Comparison of ENCODE assay signal across 41 mouse cellular contexts in genomic region chr8:3603439-3603838, GRCm38 (mm10). TPM values are rescaled to one million over a fixed set of nuclear protein-coding genes. Genes with fewer than 3 reads are reported as not detected.
"Had no signal": no experiment of that assay in that cellular context is flagged by ENCODE, and none has a peak within 500 bp of the region (broad histone marks: within the 10 kb centered on the region; RNA-seq: fewer than 3 reads in every experiment).

No protein-coding gene starts in this region.

- H3K9me3 ChIP-seq: limb, embryonic 10.5 days; limb, embryonic 12.5 days; limb, embryonic 13.5 days; limb, embryonic 15.5 days; liver, embryonic 12.5 days; liver, embryonic 13.5 days; liver, embryonic 15.5 days; lung, embryonic 15.5 days; megakaryocyte, embryonic 14.5 days; midbrain, embryonic 10.5 days; midbrain, embryonic 12.5 days; midbrain, embryonic 13.5 days; midbrain, embryonic 15.5 days had no signal

- H3K27me3 ChIP-seq: limb, embryonic 12.5 days; limb, embryonic 13.5 days; limb, embryonic 15.5 days; liver, embryonic 13.5 days; liver, embryonic 15.5 days; lung, embryonic 15.5 days; midbrain, embryonic 12.5 days; midbrain, embryonic 13.5 days; midbrain, embryonic 15.5 days had no signal

- H3K4me1 ChIP-seq: limb, embryonic 10.5 days; limb, embryonic 12.5 days; limb, embryonic 13.5 days; limb, embryonic 15.5 days; liver, embryonic 12.5 days; lung, embryonic 15.5 days; midbrain, embryonic 10.5 days; midbrain, embryonic 12.5 days; midbrain, embryonic 13.5 days; midbrain, embryonic 15.5 days had no signal

- H3K4me3 ChIP-seq: left cerebral cortex, adult 2 months; limb, embryonic 10.5 days; limb, embryonic 12.5 days; limb, embryonic 13.5 days; limb, embryonic 15.5 days; liver, embryonic 12.5 days; liver, embryonic 13.5 days; liver, embryonic 15.5 days; lung, embryonic 15.5 days; megakaryocyte, embryonic 14.5 days; midbrain, embryonic 10.5 days; midbrain, embryonic 12.5 days; midbrain, embryonic 13.5 days; midbrain, embryonic 15.5 days had no signal

- H3K27ac ChIP-seq: left cerebral cortex, adult 2 months; limb, embryonic 10.5 days; limb, embryonic 12.5 days; limb, embryonic 13.5 days; limb, embryonic 15.5 days; liver, embryonic 12.5 days; liver, embryonic 13.5 days; liver, embryonic 14.5 days; liver, embryonic 15.5 days; lung, embryonic 15.5 days; macrophage; midbrain, embryonic 10.5 days; midbrain, embryonic 12.5 days; midbrain, embryonic 13.5 days; midbrain, embryonic 15.5 days had no signal

- ATAC-seq: liver, embryonic 12.5 days; liver, postnatal 0 days; lung, postnatal 0 days; midbrain, embryonic 13.5 days; midbrain, embryonic 15.5 days; midbrain, embryonic 16.5 days had no signal

- H3K4me2 ChIP-seq: limb, embryonic 12.5 days; limb, embryonic 13.5 days; limb, embryonic 15.5 days; liver, embryonic 11.5 days; liver, embryonic 12.5 days; liver, embryonic 13.5 days; liver, embryonic 15.5 days; lung, embryonic 14.5 days; lung, embryonic 15.5 days; midbrain, embryonic 11.5 days; midbrain, embryonic 12.5 days; midbrain, embryonic 13.5 days; midbrain, embryonic 15.5 days had no signal

- DNase-seq: left cerebral cortex, postnatal 4 days; liver; liver, embryonic 13.5 days; liver, postnatal 0 days; lung, adult 18-20 months; lung, adult 2 months; lung, embryonic 14.5 days; lung, postnatal 10 days; lung, postnatal 14 days; lung, postnatal 36 days; lung, postnatal 4 days; midbrain, embryonic 14.5 days had no signal

- H3K9ac ChIP-seq: limb, embryonic 12.5 days; limb, embryonic 13.5 days; limb, embryonic 15.5 days; liver, embryonic 12.5 days; liver, embryonic 13.5 days; liver, embryonic 14.5 days; liver, embryonic 15.5 days; liver, postnatal 0 days; lung, embryonic 14.5 days; lung, embryonic 15.5 days; midbrain, embryonic 12.5 days; midbrain, embryonic 13.5 days; midbrain, embryonic 15.5 days had no signal

RNA-seq across cellular contexts. Expression of gene Camsap3, which starts 16.3 kb away (rescaled TPM):
- total RNA-seq: monocyte, adult 5-6 weeks had no signal

RNA-seq across cellular contexts. Expression of gene Pcp2, which starts 21.9 kb away (rescaled TPM):
- total RNA-seq: left cerebral cortex, adult 2 months; left cerebral cortex, adult 8-10 months; left cerebral cortex, postnatal 10 days; left cerebral cortex, postnatal 25 days; left cerebral cortex, postnatal 36 days; liver, adult 2 months; megakaryocyte progenitor cell, adult 5-6 weeks; megakaryocyte, adult 5-6 weeks; megakaryocyte-erythroid progenitor cell, adult 5-6 weeks had no signal
- polyA plus RNA-seq: limb, embryonic 14.5 days; liver, adult 2 months; liver, embryonic 13.5 days; lung, adult 2 months; lung, embryonic 14.5 days; lung, postnatal 0 days; macrophage; midbrain, embryonic 12.5 days had no signal
